8 mouse cellular contexts compared by ENCODE assay signal in the genomic region with DNA sequence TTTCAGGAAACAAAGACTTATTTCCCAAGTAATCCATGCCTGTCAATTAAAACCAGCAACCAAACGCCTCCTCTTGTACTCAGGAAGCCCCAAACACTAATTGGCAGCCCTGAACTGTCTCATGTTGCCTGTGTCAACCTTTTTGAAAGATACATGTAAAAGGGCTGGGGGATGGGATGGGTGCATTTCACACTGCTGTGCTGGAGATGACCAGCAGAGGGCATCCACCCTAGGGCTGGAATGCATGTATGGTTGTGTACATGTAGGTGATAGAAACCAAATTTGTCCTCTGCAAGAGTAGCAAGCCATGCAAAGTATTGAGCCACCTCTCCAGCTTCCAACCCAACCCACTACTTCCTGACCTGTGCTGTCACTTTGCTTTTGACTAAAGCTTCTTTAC. TPM values are rescaled to one million over a fixed set of nuclear protein-coding genes. Genes with fewer than 3 reads are reported as not detected.
DNase-seq lines count a peak whose midpoint lies in the region; ATAC-seq and TF ChIP-seq lines count a peak whose summit lies in the region.

No protein-coding gene starts in this region.

- DNase-seq in hindbrain, embryonic 11.5 days (ENCODE audit: low spot score) = peak; percentile 82
- peak; percentile 67 for DNase-seq in WW6 (ENCODE audit: low read depth, low spot score)
- DNase-seq in cerebellum, postnatal 36 days = peak; percentile 77 to 79
- peak; percentile 61 to 79 for DNase-seq in heart, adult 2 months
- peak; percentile 45 to 72 for DNase-seq in layer of hippocampus, postnatal 25 days (ENCODE audit: extremely low spot score in 1 of 2, low spot score in 1 of 2)
- DNase-seq in splenic B cell, adult 2 months (ENCODE audit: low read depth, low spot score) = peak; percentile 91

- no peak for ATAC-seq in hindbrain, embryonic 11.5 days (ENCODE audit: low FRiP score)
- ATAC-seq in hindbrain, embryonic 16.5 days = no peak
- ATAC-seq in megakaryocyte-erythroid progenitor cell, adult 5-6 weeks (replicated peaks; ENCODE audit: low FRiP score, low TSS enrichment, poor library complexity, severe bottlenecking) = peak; percentile 58

- intact Hi-C loops in heart, adult 2 months (cut with DNase I) = loop anchor here (5.0 to 10.0 kb wide), 2 partner anchors 278 to 521 kb away; partner anchors contain the start of genes Insig1 and Rbm33

- peak; percentile 94 for TF ChIP-seq CTCF in heart, adult 2 months (IDR thresholded peaks at IDR 0.05)

- no peak overlapping the region for H3K9ac ChIP-seq in hindbrain, embryonic 11.5 days (ENCODE audit: low read depth, low read length)
- no peak overlapping the region for H3K9ac ChIP-seq in hindbrain, embryonic 16.5 days (ENCODE audit: low read depth, low read length)
- H3K9ac ChIP-seq in heart, adult 2 months (ENCODE audit: low read depth, low read length) = no peak overlapping the region

- TF ChIP-seq EP300 in heart, adult 2 months (IDR thresholded peaks at IDR 0.05; ENCODE audit: insufficient read depth, low read depth, low read length) = 0 out of 2 replicates have a peak, but pooled peaks have one; percentile 21

- no peak for TF ChIP-seq POLR2A in heart, adult 2 months (IDR thresholded peaks at IDR 0.05; ENCODE audit: insufficient read depth, low read depth, low read length)

- no peak overlapping the region for H3K4me3 ChIP-seq in hindbrain, embryonic 11.5 days (ENCODE audit: low read depth, low read length)
- no peak overlapping the region for H3K4me3 ChIP-seq in hindbrain, embryonic 16.5 days (ENCODE audit: low read length)
- H3K4me3 ChIP-seq in heart, adult 2 months = no peak overlapping the region

- peaks cover 6% of the 10 kb centered on the region for H3K4me1 ChIP-seq in hindbrain, embryonic 11.5 days (replicated peaks; ENCODE audit: control insufficient read depth, insufficient read depth, low read length)
- H3K4me1 ChIP-seq in hindbrain, embryonic 16.5 days (ENCODE audit: control insufficient read depth, insufficient read depth, low read depth, low read length) = peaks cover 21% of the 10 kb centered on the region
- peaks cover 10% of the 10 kb centered on the region for H3K4me1 ChIP-seq in heart, adult 2 months (ENCODE audit: control insufficient read depth, insufficient read depth, low read length)

- WGBS in hindbrain, embryonic 11.5 days = 17% methylated on average over 1 of the region's 1 CpGs
- WGBS in hindbrain, embryonic 16.5 days = 22% methylated on average over 1 of the region's 1 CpGs
- 8% methylated on average over 1 of the region's 1 CpGs for WGBS in heart, adult 2 months

- H3K9me3 ChIP-seq in hindbrain, embryonic 11.5 days (ENCODE audit: control insufficient read depth, low read length) = no peaks in the 10 kb centered on the region
- H3K9me3 ChIP-seq in hindbrain, embryonic 16.5 days (ENCODE audit: control insufficient read depth, low read length) = no peaks in the 10 kb centered on the region

- H3K27ac ChIP-seq in hindbrain, embryonic 11.5 days (ENCODE audit: low read depth, low read length) = no peak overlapping the region
- H3K27ac ChIP-seq in hindbrain, embryonic 16.5 days (ENCODE audit: low read depth, low read length) = no peak overlapping the region
- H3K27ac ChIP-seq in heart, adult 2 months = no peak overlapping the region

- no peaks in the 10 kb centered on the region for H3K27me3 ChIP-seq in hindbrain, embryonic 11.5 days (ENCODE audit: control insufficient read depth, insufficient read depth, low read length)
- H3K27me3 ChIP-seq in hindbrain, embryonic 16.5 days (replicated peaks; ENCODE audit: control insufficient read depth, insufficient read depth, low read length) = no peaks in the 10 kb centered on the region
- H3K27me3 ChIP-seq in heart, adult 2 months (ENCODE audit: control insufficient read depth, insufficient read depth, low read length) = no peaks in the 10 kb centered on the region
- H3K27me3 ChIP-seq in splenic B cell, adult 2 months (ENCODE audit: control insufficient read depth, insufficient read depth, low read length, poor library complexity, severe bottlenecking) = no peaks in the 10 kb centered on the region

- no peaks in the 10 kb centered on the region for H3K79me2 ChIP-seq in heart, adult 2 months (replicated peaks; ENCODE audit: control insufficient read depth, insufficient read depth, low read length)

- H3K4me2 ChIP-seq in hindbrain, embryonic 11.5 days (replicated peaks; ENCODE audit: low read depth, low read length) = no peak overlapping the region
- no peak overlapping the region for H3K4me2 ChIP-seq in hindbrain, embryonic 16.5 days (ENCODE audit: low read length)

- H3K36me3 ChIP-seq in hindbrain, embryonic 11.5 days (ENCODE audit: control insufficient read depth, insufficient read depth, low read length) = no peaks in the 10 kb centered on the region
- no peaks in the 10 kb centered on the region for H3K36me3 ChIP-seq in hindbrain, embryonic 16.5 days (ENCODE audit: control insufficient read depth, insufficient read depth, low read length)
- no peaks in the 10 kb centered on the region for H3K36me3 ChIP-seq in heart, adult 2 months (ENCODE audit: control insufficient read depth, insufficient read depth, low read length)
- no peaks in the 10 kb centered on the region for H3K36me3 ChIP-seq in splenic B cell, adult 2 months (ENCODE audit: control insufficient read depth, insufficient read depth, low read length, poor library complexity, severe bottlenecking)

RNA-seq across cellular contexts. Expression of gene Paxip1, which starts 2.4 kb away (rescaled TPM):
- polyA plus RNA-seq in hindbrain, embryonic 11.5 days (2014; fragmentation: Nextera tagmentation; extraction: Ambion mirVana) = 34.6 and 41.9 TPM in 2 replicates
- 19.6 and 25.8 TPM in 2 replicates for polyA plus RNA-seq in hindbrain, embryonic 16.5 days (2015; fragmentation: Nextera tagmentation; extraction: Ambion mirVana)
- 10 to 100 TPM; 14.6 to 18.8 TPM for total RNA-seq in heart, adult 2 months (2021)
- polyA plus RNA-seq in heart, adult 2 months (2012; rRNA removed) = 11.5 and 12.2 TPM in 2 replicates
- 10 to 100 TPM; 52.7 to 53.2 TPM for total RNA-seq in layer of hippocampus, postnatal 25 days (2021)
- total RNA-seq in megakaryocyte-erythroid progenitor cell, adult 5-6 weeks (2014; fragmentation: Nextera tagmentation) = 52.6 and 62.7 TPM in 2 replicates
- 26.7 and 36.3 TPM in 2 replicates for total RNA-seq in megakaryocyte-erythroid progenitor cell, adult 5-6 weeks (2017)

RNA-seq across cellular contexts. Expression of gene Htr5a, which starts 48.0 kb away (rescaled TPM):
- 0.07 TPM in 1 of 2 replicates, not detected in the other for polyA plus RNA-seq in hindbrain, embryonic 11.5 days (2014; fragmentation: Nextera tagmentation; extraction: Ambion mirVana)
- 1.9 and 2.0 TPM in 2 replicates for polyA plus RNA-seq in hindbrain, embryonic 16.5 days (2015; fragmentation: Nextera tagmentation; extraction: Ambion mirVana)
- not detected for total RNA-seq in heart, adult 2 months (2021)
- polyA plus RNA-seq in heart, adult 2 months (2012; rRNA removed) = not detected in 2 replicates
- 1 to 10 TPM; 6.9 to 7.6 TPM for total RNA-seq in layer of hippocampus, postnatal 25 days (2021)
- not detected in 2 replicates for total RNA-seq in megakaryocyte-erythroid progenitor cell, adult 5-6 weeks (2014; fragmentation: Nextera tagmentation)
- total RNA-seq in megakaryocyte-erythroid progenitor cell, adult 5-6 weeks (2017) = not detected in 2 replicates

Comparison
In these comparisons a context has a peak if more than half of its experiments do, and no peak if none do; other contexts are left out.
1. RNA of gene Htr5a, which starts 48.0 kb away (total RNA-seq): 6.9 to 7.6 TPM in layer of hippocampus, postnatal 25 days; not detected in heart, adult 2 months and not detected in megakaryocyte-erythroid progenitor cell, adult 5-6 weeks; every median in the first group is over 4 times any median in the second.
2. Peak in every context shown above with its lines, with median percentiles within 50 percentile points of each other: DNase-seq.